Mouse (Mus musculus) stomach, postnatal 0 days (tissue): ENCODE measurements at regions not wholly inside any gene's neighbourhood (a gene's known extent, or its start where the extent isn't known, plus 50 kb on each side); places are given as distances from the start of the nearest gene placed in this dataset.

Experiments used
- ATAC-seq: fragments of 200-750 bp; cut with Nextera tagmentation; 2 replicates; pipeline ENCODE4 v1.8.0; 2017; ENCODE audit not compliant: low FRiP score, low TSS enrichment
- DNase-seq: peaks from one replicate; pipeline ENCODE4 v3.0.0-alpha.2; 2016; ENCODE audit warnings: low spot score
- H3K27ac ChIP-seq: fragments of 300-500 bp; sonication (generic); replicated peaks from 2 replicates; pipeline ENCODE4 v1.5.1; 2014; ENCODE audit warnings: mild to moderate bottlenecking, control low read depth
- H3K27me3 ChIP-seq: fragments of 300-500 bp; sonication (generic); 2 replicates; pipeline ENCODE4 v1.6.1; 2014; ENCODE audit warnings: low read length; ENCODE audit not compliant: control insufficient read depth, insufficient read depth
- H3K36me3 ChIP-seq: fragments of 300-500 bp; sonication (generic); 2 replicates; pipeline ENCODE4 v1.6.1; 2014; ENCODE audit warnings: low read length, mixed read lengths; ENCODE audit not compliant: control insufficient read depth, insufficient read depth
- H3K4me1 ChIP-seq: fragments of 300-500 bp; sonication (generic); replicated peaks from 2 replicates; pipeline ENCODE4 v1.6.1; 2014; ENCODE audit warnings: antibody characterized with exemption; ENCODE audit not compliant: control insufficient read depth, insufficient read depth
- H3K4me2 ChIP-seq: fragments of 300-500 bp; sonication (generic); replicated peaks from 2 replicates; pipeline ENCODE4 v1.6.1; 2014; ENCODE audit warnings: low read depth, mild to moderate bottlenecking, control low read depth, moderate library complexity
- H3K4me3 ChIP-seq: fragments of 300-500 bp; sonication (generic); 2 replicates; pipeline ENCODE4 v1.5.1; 2014; ENCODE audit warnings: low read depth, low read length, control low read depth
- H3K9ac ChIP-seq: fragments of 300-500 bp; sonication (generic); 2 replicates; pipeline ENCODE4 v1.6.1; 2014; ENCODE audit warnings: mild to moderate bottlenecking, low read length, control low read depth, mixed read lengths
- H3K9me3 ChIP-seq: fragments of 300-500 bp; sonication (generic); 2 replicates; pipeline ENCODE4 v1.6.1; 2016; ENCODE audit warnings: low read length; ENCODE audit not compliant: control insufficient read depth
- CTCF ChIP-seq: IDR thresholded peaks from 2 replicates; pipeline ENCODE4 v1.5.1; 2016; ENCODE audit warnings: antibody characterized with exemption, low read depth, mild to moderate bottlenecking, moderate library complexity
- EP300 ChIP-seq: optimal IDR thresholded peaks from 2 replicates; pipeline ENCODE3; 2016; ENCODE audit warnings: antibody characterized with exemption
- WGBS: fragments of 180-500 bp; shearing (Covaris S2); extraction: QIAGEN DNeasy Blood & Tissue Kit; methylation state at CpG from one replicate; pipeline ENCODE4 v1.1.7; 2014; 5-methylcytosine and 5-hydroxymethylcytosine counted together

DNA sequence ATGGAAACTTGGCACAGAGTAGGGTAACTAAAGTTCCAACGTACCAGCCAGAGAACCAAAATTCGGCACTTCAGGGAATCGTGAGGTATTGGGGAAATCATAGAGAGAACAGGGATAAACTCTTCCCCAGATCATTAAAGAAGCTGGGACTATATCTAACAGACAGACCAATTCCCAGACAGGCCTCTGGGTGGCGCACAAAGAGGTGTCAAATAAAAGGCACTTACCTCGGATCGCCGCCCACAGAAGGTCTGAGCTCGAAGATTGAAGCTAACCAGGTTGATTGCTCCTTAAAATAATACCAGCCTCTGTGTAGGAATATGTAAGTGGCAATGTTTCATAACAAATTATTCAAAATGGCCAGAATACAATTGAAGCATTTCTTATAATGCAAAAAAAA, 151.2 kb downstream of the CK137956 start:
- TF ChIP-seq CTCF, result no peak
- no peak for TF ChIP-seq EP300
- no peak for DNase-seq
- WGBS, result 81% methylated on average over 8 of the region's 8 CpGs
- Histone ChIP-seq H3K27me3 (no peaks in the 10 kb centered on the region), H3K4me1 (no peaks in the 10 kb centered on the region), H3K9me3 (no peaks in the 10 kb centered on the region), H3K4me3 (no peak overlapping the region), H3K4me2 (no peak overlapping the region), H3K27ac (no peak overlapping the region), H3K36me3 (no peaks in the 10 kb centered on the region), H3K9ac (no peak overlapping the region)
- ATAC-seq, result no peak

DNA sequence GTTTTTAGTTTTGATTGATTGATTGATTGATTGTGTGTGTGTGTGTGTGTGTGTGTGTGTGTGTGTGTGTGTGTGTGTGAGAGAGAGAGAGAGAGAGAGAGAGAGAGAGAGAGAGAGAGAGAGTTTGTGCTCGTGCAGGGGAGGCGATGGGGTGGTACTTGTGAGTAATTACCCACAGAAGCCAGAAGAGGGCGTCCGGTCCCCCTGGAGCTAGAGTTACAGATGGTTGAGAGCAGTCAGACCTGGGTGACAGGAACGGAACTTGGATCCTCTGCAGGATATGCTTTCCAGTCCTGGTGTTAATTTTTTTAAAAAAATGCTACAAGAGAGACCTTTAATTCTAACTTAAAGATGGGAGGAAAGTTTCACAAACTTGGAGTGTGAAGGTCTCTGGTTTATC, 151.7 kb downstream of the CK137956 start:
- H3K36me3 ChIP-seq, result no peaks in the 10 kb centered on the region
- ATAC-seq (no peak), DNase-seq (no peak)
- TF ChIP-seq CTCF (peak; percentile 7; the same call in 1 of the 2 replicates), EP300 (no peak)
- no peak overlapping the region for H3K27ac ChIP-seq
- WGBS, result 82% methylated on average over 5 of the region's 5 CpGs
- H3K9me3 ChIP-seq, result no peaks in the 10 kb centered on the region
- no peak overlapping the region for H3K4me2 ChIP-seq
- no peak overlapping the region for H3K9ac ChIP-seq
- H3K4me3 ChIP-seq, result no peak overlapping the region
- no peaks in the 10 kb centered on the region for H3K4me1 ChIP-seq
- H3K27me3 ChIP-seq, result no peaks in the 10 kb centered on the region

DNA sequence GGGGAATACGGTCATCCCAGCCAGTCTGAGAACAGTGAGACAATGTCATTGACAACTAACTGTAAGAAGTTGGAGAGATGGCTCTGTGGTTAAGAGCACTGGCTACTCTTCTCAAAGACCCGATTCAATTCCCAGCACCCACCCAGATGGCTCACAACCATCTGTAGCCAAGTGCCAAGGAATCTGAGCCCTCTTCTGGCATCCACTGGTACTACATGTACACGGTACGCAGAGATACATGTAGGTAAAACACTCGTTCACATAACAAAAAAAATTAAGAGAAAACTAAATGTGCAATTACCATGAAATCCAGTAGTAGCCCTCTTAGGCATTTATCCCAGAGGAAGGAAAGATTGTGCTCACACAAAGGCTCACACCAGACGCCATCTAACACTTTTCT, 156.1 kb downstream of the CK137956 start:
- DNase-seq (no peak), ATAC-seq (no peak)
- H3K4me2 ChIP-seq, result no peak overlapping the region
- 90% methylated on average over 6 of the region's 6 CpGs for WGBS
- no peaks in the 10 kb centered on the region for H3K27me3 ChIP-seq
- H3K27ac ChIP-seq, result no peak overlapping the region
- TF ChIP-seq EP300, result no peak
- TF ChIP-seq CTCF, result no peak
- H3K9ac ChIP-seq, result no peak overlapping the region
- no peak overlapping the region for H3K4me3 ChIP-seq
- no peaks in the 10 kb centered on the region for H3K4me1 ChIP-seq
- H3K9me3 ChIP-seq, result no peaks in the 10 kb centered on the region
- H3K36me3 ChIP-seq, result no peaks in the 10 kb centered on the region

DNA sequence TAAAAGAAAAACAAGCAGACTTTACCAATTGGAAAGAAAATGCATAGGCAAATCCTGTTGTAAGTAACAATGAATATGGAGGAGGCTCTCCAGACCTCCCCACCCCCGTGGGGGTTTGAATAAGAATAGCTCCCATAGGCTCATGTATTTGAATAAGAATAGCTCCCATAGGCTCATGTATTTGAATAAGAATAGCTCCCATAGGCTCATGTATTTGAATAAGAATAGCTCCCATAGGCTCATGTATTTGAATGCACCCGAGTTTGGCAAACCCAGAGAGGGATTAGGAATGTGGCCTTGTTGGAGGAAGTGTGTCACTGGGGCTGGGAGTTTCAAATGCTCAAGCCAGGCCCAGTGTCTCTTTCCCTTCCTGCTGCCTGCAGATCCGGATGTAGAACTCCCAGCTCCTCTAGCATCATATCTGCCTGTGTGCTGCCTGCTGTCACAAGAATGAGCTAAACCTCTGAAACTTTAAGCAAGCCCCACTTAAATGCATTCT, 158.7 kb downstream of the CK137956 start:
- no peak for ATAC-seq
- H3K36me3 ChIP-seq, result no peaks in the 10 kb centered on the region
- H3K4me2 ChIP-seq, result no peak overlapping the region
- H3K9me3 ChIP-seq, result no peaks in the 10 kb centered on the region
- no peak for DNase-seq
- no peak overlapping the region for H3K4me3 ChIP-seq
- TF ChIP-seq CTCF, result no peak
- TF ChIP-seq EP300, result no peak
- no peaks in the 10 kb centered on the region for H3K27me3 ChIP-seq
- H3K9ac ChIP-seq, result no peak overlapping the region
- H3K4me1 ChIP-seq, result no peaks in the 10 kb centered on the region
- 81% methylated on average over 3 of the region's 3 CpGs for WGBS
- no peak overlapping the region for H3K27ac ChIP-seq

DNA sequence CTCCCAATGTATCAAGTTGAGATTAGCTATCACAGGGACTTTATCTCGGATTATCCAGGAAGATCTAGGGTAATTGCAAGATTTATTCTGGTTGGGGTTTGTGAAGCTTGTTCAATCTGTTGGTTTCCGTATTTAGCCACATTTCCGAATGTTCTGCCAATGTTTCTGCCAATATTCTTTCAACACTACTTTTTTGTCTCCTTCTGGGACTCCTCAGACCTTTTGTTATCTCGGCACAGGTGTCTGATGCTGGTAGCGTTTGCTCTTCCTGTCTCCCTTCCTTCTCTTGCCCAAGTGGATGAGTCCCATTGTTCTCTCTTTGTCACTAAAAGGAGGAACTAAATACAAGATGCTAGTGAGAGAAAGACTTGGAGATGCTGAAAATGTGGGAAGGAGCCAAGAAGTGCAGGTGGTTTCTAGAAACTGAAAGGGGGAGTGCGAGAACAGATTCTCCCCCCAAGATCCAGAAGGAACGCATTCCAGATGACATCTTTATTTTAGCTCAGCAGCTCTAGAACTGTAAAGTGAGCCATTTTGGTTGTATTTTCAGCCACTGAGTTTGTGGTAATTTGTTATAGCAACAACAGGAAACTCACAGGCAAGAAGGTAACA, 159.7 kb downstream of the CK137956 start:
- DNase-seq (no peak), ATAC-seq (no peak)
- TF ChIP-seq EP300, result no peak
- no peak for TF ChIP-seq CTCF
- Histone ChIP-seq H3K9me3 (no peaks in the 10 kb centered on the region), H3K4me3 (no peak overlapping the region), H3K36me3 (no peaks in the 10 kb centered on the region), H3K9ac (no peak overlapping the region), H3K4me2 (no peak overlapping the region), H3K4me1 (no peaks in the 10 kb centered on the region), H3K27me3 (no peaks in the 10 kb centered on the region), H3K27ac (no peak overlapping the region)
- 78% methylated on average over 7 of the region's 7 CpGs for WGBS

DNA sequence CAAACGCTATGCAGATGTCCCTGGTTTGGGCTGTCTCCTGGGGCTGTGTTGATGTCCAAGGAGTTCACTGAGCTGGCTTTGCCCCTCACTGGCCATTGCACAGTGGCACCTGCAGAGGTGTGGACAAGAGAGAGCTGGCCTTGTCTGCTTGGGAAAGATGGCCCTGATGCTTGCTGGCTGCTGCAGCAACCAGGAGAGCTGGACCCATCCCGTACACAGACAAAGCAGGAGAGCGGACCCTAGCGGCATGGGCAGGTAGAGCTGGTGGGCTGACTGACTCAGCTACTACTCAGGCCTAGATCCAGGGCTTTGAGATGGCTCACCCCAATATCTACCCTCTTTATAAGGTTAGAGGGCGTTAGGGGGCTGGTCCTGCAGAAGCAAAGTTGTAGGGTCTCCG, 161.7 kb downstream of the CK137956 start:
- no peaks in the 10 kb centered on the region for H3K9me3 ChIP-seq
- no peaks in the 10 kb centered on the region for H3K36me3 ChIP-seq
- H3K27me3 ChIP-seq, result no peaks in the 10 kb centered on the region
- H3K9ac ChIP-seq, result no peak overlapping the region
- TF ChIP-seq EP300 (no peak), CTCF (0 out of 2 replicates have a peak, but pooled peaks have one; percentile 11)
- H3K4me1 ChIP-seq, result no peaks in the 10 kb centered on the region
- no peak overlapping the region for H3K4me2 ChIP-seq
- 66% methylated on average over 6 of the region's 6 CpGs for WGBS
- no peak for DNase-seq
- no peak overlapping the region for H3K27ac ChIP-seq
- no peak overlapping the region for H3K4me3 ChIP-seq
- 0 out of 2 replicates have a peak, but pooled peaks have one; percentile 40 for ATAC-seq
